ENCODE assay signal across 20 mouse cellular contexts in the genomic region with DNA sequence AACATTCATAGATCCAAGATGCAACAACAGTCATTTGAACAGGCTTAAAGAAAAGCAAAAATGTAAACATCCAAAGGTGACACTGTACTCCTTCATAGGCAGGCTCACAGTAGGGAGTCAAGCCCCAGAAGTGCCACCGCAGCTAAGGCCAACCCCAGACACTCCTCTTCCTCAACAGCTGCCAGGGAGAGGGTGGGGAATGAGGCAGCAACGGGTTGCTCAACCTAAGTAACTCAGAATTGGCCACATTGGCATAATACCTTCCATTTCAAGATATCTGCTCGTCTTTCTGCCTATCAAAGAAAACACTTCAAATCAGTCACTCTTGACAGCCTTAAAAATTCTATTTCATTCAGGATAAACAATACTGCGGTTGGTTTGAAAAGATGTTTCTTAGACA.
DNase-seq lines count a peak whose midpoint lies in the region; ATAC-seq lines count a peak whose summit lies in the region.
"Had no signal": no experiment of that assay in that cellular context is flagged by ENCODE, and none has a peak within 500 bp of the region (broad histone marks: within the 10 kb centered on the region; RNA-seq: fewer than 3 reads in every experiment).

No protein-coding gene starts in this region.

- no peak overlapping the region for H3K4me3 ChIP-seq in heart, embryonic 16.5 days (ENCODE audit: low read length)
- no peak overlapping the region for H3K4me3 ChIP-seq in heart, embryonic 10.5 days
- H3K4me3 ChIP-seq in limb, embryonic 11.5 days (ENCODE audit: low read depth, low read length): no peak overlapping the region
- H3K4me3 ChIP-seq in limb, embryonic 10.5 days: no peak overlapping the region
- H3K4me3 ChIP-seq: embryonic facial prominence, embryonic 12.5 days; forebrain, embryonic 13.5 days; heart, embryonic 12.5 days; hindbrain, embryonic 15.5 days had no signal

- no peak overlapping the region for H3K9ac ChIP-seq in heart, embryonic 16.5 days (ENCODE audit: low read length)
- H3K9ac ChIP-seq in limb, embryonic 11.5 days (ENCODE audit: low read length): no peak overlapping the region
- H3K9ac ChIP-seq: embryonic facial prominence, embryonic 12.5 days; forebrain, embryonic 13.5 days; heart, embryonic 12.5 days; hindbrain, embryonic 15.5 days had no signal

- no peaks in the 10 kb centered on the region for H3K27me3 ChIP-seq in heart, embryonic 16.5 days (ENCODE audit: control insufficient read depth, insufficient read depth, low read length)
- H3K27me3 ChIP-seq in heart, embryonic 10.5 days (ENCODE audit: insufficient read depth, poor library complexity, severe bottlenecking): no peaks in the 10 kb centered on the region
- no peaks in the 10 kb centered on the region for H3K27me3 ChIP-seq in limb, embryonic 11.5 days (ENCODE audit: control insufficient read depth, insufficient read depth, low read length)
- no peaks in the 10 kb centered on the region for H3K27me3 ChIP-seq in limb, embryonic 10.5 days (ENCODE audit: low read depth, poor library complexity, severe bottlenecking)
- H3K27me3 ChIP-seq: embryonic facial prominence, embryonic 12.5 days; forebrain, embryonic 13.5 days; heart, embryonic 12.5 days; hindbrain, embryonic 15.5 days had no signal

- H3K4me1 ChIP-seq in heart, embryonic 16.5 days (ENCODE audit: control insufficient read depth, insufficient read depth, low read length): peaks cover 3% of the 10 kb centered on the region; the same call in 1 of the 2 replicates
- 0 out of 2 replicates have a peak, but pooled peaks cover 5% of the 10 kb centered on the region for H3K4me1 ChIP-seq in heart, embryonic 10.5 days
- no peaks in the 10 kb centered on the region for H3K4me1 ChIP-seq in limb, embryonic 11.5 days (ENCODE audit: control insufficient read depth, insufficient read depth, low read length)
- 0 out of 2 replicates have a peak, but pooled peaks cover 3% of the 10 kb centered on the region for H3K4me1 ChIP-seq in limb, embryonic 10.5 days
- H3K4me1 ChIP-seq: embryonic facial prominence, embryonic 12.5 days; hindbrain, embryonic 15.5 days had no signal

- 75% methylated on average over 4 of the region's 4 CpGs for WGBS in heart, embryonic 16.5 days
- WGBS in heart, embryonic 10.5 days: 76% methylated on average over 4 of the region's 4 CpGs
- WGBS in limb, embryonic 11.5 days: 88% methylated on average over 4 of the region's 4 CpGs
- 81% methylated on average over 4 of the region's 4 CpGs for WGBS in limb, embryonic 10.5 days

- H3K9me3 ChIP-seq in heart, embryonic 16.5 days (replicated peaks; ENCODE audit: control insufficient read depth, low read length): peaks cover 6% of the 10 kb centered on the region
- no peaks in the 10 kb centered on the region for H3K9me3 ChIP-seq in heart, embryonic 10.5 days
- H3K9me3 ChIP-seq in limb, embryonic 11.5 days (ENCODE audit: control insufficient read depth, low read length): no peaks in the 10 kb centered on the region
- no peaks in the 10 kb centered on the region for H3K9me3 ChIP-seq in limb, embryonic 10.5 days (replicated peaks)
- H3K9me3 ChIP-seq: forebrain, embryonic 13.5 days; G1E; hindbrain, embryonic 15.5 days had no signal

- peaks cover 7% of the 10 kb centered on the region for H3K36me3 ChIP-seq in heart, embryonic 16.5 days (ENCODE audit: control insufficient read depth, insufficient read depth)
- peaks cover 16% of the 10 kb centered on the region for H3K36me3 ChIP-seq in heart, embryonic 10.5 days
- no peaks in the 10 kb centered on the region for H3K36me3 ChIP-seq in limb, embryonic 11.5 days (ENCODE audit: control insufficient read depth, insufficient read depth, low read length)
- peaks cover 14% of the 10 kb centered on the region for H3K36me3 ChIP-seq in limb, embryonic 10.5 days
- H3K36me3 ChIP-seq: embryonic facial prominence, embryonic 12.5 days; hindbrain, embryonic 15.5 days had no signal

- no peak overlapping the region for H3K4me2 ChIP-seq in heart, embryonic 16.5 days (ENCODE audit: low read depth, low read length)
- no peak overlapping the region for H3K4me2 ChIP-seq in limb, embryonic 11.5 days (ENCODE audit: low read depth, severe bottlenecking)
- H3K4me2 ChIP-seq: embryonic facial prominence, embryonic 12.5 days; forebrain, embryonic 13.5 days; heart, embryonic 12.5 days; hindbrain, embryonic 15.5 days had no signal

- no peak overlapping the region for H3K27ac ChIP-seq in heart, embryonic 16.5 days (ENCODE audit: low read length)
- H3K27ac ChIP-seq in heart, embryonic 10.5 days: no peak overlapping the region
- no peak overlapping the region for H3K27ac ChIP-seq in limb, embryonic 11.5 days (replicated peaks; ENCODE audit: low read depth, low read length)
- no peak overlapping the region for H3K27ac ChIP-seq in limb, embryonic 10.5 days
- H3K27ac ChIP-seq: embryonic facial prominence, embryonic 12.5 days; forebrain, embryonic 13.5 days; hindbrain, embryonic 15.5 days had no signal

- ATAC-seq in heart, embryonic 16.5 days (replicated peaks; ENCODE audit: extremely low read depth, insufficient read depth, low FRiP score): peak; percentile 49; the same call in 1 of the 2 replicates
- no peak for ATAC-seq in limb, embryonic 11.5 days (ENCODE audit: insufficient number of reproducible peaks, low FRiP score, low TSS enrichment, low read depth)
- no peak for ATAC-seq in cerebellum, adult (ENCODE audit: insufficient number of reproducible peaks, low FRiP score, low TSS enrichment)

- no peak for DNase-seq in heart, embryonic 10.5 days (ENCODE audit: low spot score)
- DNase-seq in limb, embryonic 11.5 days (ENCODE audit: low spot score): peak; percentile 7
- no peak for DNase-seq in limb, embryonic 10.5 days (ENCODE audit: low spot score)
- DNase-seq in thymus, postnatal 4 days: peak; percentile 46
- DNase-seq in thymus, postnatal 25 days: no peak
- DNase-seq in naive thymus-derived CD4-positive, alpha-beta T cell, adult 2 months (ENCODE audit: low read depth): peak; percentile 9
- DNase-seq: adrenal gland, postnatal 10 days; cerebellum, adult 11-12 months; cerebellum, adult 9-10 months; cerebellum, postnatal 25 days; gastrocnemius, postnatal 36 days; heart, adult 18-20 months; heart, postnatal 36 days had no signal

Comparison
In these comparisons a context has a peak if more than half of its experiments do, and no peak if none do; other contexts are left out.
1. DNase-seq: peak in limb, embryonic 11.5 days (single experiment), thymus, postnatal 4 days (single experiment) and naive thymus-derived CD4-positive, alpha-beta T cell, adult 2 months (single experiment); none in heart, embryonic 10.5 days (single experiment), limb, embryonic 10.5 days (single experiment) and thymus, postnatal 25 days (single experiment).